Mouse (Mus musculus): Measurements from ENCODE around the gene Zfand3.

Zfand3 gene

GRCm38 (mm10) chr17:30111556-30111955 is 107.0 kb downstream of the Zfand3 start:
- no peak for DNase-seq

- no peak for DNase-seq
Measured at GRCm38 (mm10) chr17:30112080-30112479, 107.5 kb downstream of the Zfand3 start.

- no peak for DNase-seq
Measured at GRCm38 (mm10) chr17:30112555-30113305, 108.2 kb downstream of the Zfand3 start.

- DNase-seq = no peak
Measured at GRCm38 (mm10) chr17:30114761-30115160, 110.2 kb downstream of the Zfand3 start.

GRCm38 (mm10) chr17:30116226-30116625 is 111.7 kb downstream of the Zfand3 start:
- DNase-seq = no peak

GRCm38 (mm10) chr17:30118036-30118435 is 113.5 kb downstream of the Zfand3 start:
- no peak for DNase-seq

- no peak for DNase-seq
Measured at GRCm38 (mm10) chr17:30122278-30122677, 117.7 kb downstream of the Zfand3 start.

GRCm38 (mm10) chr17:30128456-30128855 is 123.9 kb downstream of the Zfand3 start:
- no peak for DNase-seq

- no peak for DNase-seq
Measured at GRCm38 (mm10) chr17:30129220-30129619, 124.7 kb downstream of the Zfand3 start.

- DNase-seq = no peak
Measured at GRCm38 (mm10) chr17:30130326-30130725, 125.8 kb downstream of the Zfand3 start.

GRCm38 (mm10) chr17:30133641-30134040 is 129.1 kb downstream of the Zfand3 start:
- no peak for DNase-seq

GRCm38 (mm10) chr17:30134955-30135735 is 130.6 kb downstream of the Zfand3 start:
- DNase-seq = no peak

- no peak for DNase-seq
Measured at GRCm38 (mm10) chr17:30135890-30136289, 131.4 kb downstream of the Zfand3 start.

GRCm38 (mm10) chr17:30136684-30137083 is 132.2 kb downstream of the Zfand3 start:
- no peak for DNase-seq

- no peak for DNase-seq
Measured at GRCm38 (mm10) chr17:30137115-30137514, 132.6 kb downstream of the Zfand3 start.

GRCm38 (mm10) chr17:30144114-30144513 is 139.6 kb downstream of the Zfand3 start:
- no peak for DNase-seq

GRCm38 (mm10) chr17:30145596-30146149 is 141.1 kb downstream of the Zfand3 start:
- DNase-seq = no peak

GRCm38 (mm10) chr17:30146555-30146954 is 142.0 kb downstream of the Zfand3 start:
- no peak for DNase-seq

GRCm38 (mm10) chr17:30147897-30148296 is 143.4 kb downstream of the Zfand3 start:
- DNase-seq = no peak

- no peak for DNase-seq
Measured at GRCm38 (mm10) chr17:30148320-30148719, 143.8 kb downstream of the Zfand3 start.

- peak; percentile 24 for DNase-seq
Measured at GRCm38 (mm10) chr17:30149911-30150310, 145.4 kb downstream of the Zfand3 start.

- DNase-seq = peak; percentile 30
Measured at GRCm38 (mm10) chr17:30154144-30154543, 149.6 kb downstream of the Zfand3 start.

- DNase-seq = no peak
Measured at GRCm38 (mm10) chr17:30154861-30155260, 150.3 kb downstream of the Zfand3 start.

- DNase-seq = no peak
Measured at GRCm38 (mm10) chr17:30155411-30155925, 150.9 kb downstream of the Zfand3 start.

Measured in embryo, embryonic 11 days (tissue).